Mouse (Mus musculus): ENCODE data around the gene Trim29. TPM values are rescaled to one million over a fixed set of nuclear protein-coding genes. Genes with fewer than 3 reads are reported as not detected.

Trim29 gene
- total and polyA plus RNA-seq, 3 experiments: not detected

DNA sequence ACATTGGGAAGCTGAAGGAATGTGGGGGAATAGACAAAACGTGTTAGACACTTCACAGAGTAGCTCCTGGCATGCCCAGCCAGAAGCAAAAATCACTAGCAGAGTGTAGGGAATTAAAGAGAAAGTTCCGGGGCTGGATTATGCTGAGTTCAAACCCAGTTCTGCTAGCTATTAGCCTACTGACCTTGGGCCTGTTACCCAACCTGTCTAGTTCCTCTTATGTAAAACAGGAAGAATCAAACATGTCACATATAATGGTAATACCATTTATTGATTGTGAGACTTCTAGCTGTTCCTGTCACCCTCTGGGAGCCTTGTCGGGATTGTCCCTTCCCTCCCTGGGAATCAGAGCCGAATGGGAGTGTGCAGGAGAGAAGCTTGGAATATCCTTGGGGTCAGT lies 7.7 kb upstream of the Trim29 start:
- H3K27ac ChIP-seq (ENCODE audit: control insufficient read depth, low read depth, low read length): no peak overlapping the region

DNA sequence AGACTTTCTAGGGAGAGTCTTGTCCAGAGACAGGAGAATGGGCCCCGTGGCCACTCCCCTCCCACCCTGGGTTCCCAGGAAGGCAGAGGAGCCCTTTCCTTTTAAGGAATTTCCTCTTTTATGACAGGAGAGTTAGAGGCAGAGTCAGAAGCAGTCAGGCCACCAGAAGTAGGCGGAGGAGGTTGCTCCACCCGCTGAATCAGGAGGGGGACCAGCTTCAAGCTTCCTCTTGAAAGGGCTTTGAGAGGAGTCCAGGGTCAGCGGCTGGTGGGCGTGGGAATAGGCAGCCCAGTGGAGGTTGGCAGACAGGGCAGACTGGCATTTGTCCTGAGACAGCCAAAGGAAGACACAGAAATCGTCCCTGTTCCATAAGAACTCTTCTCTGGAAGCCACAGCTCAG lies 4.8 kb upstream of the Trim29 start:
- peak; percentile 40 for DNase-seq (ENCODE audit: low read depth, low spot score)
- H3K27me3 ChIP-seq (ENCODE audit: control insufficient read depth in 1 of 2, insufficient read depth in 2 of 2, low read length in 2 of 2): no peaks in the 10 kb centered on the region; a peak in 1 of 4 replicates
- H3K4me3 ChIP-seq (ENCODE audit: control insufficient read depth in 1 of 2, insufficient read depth in 1 of 2, low read depth in 2 of 2, low read length in 2 of 2): no peak overlapping the region
- no peaks in the 10 kb centered on the region for H3K4me1 ChIP-seq (ENCODE audit: control insufficient read depth in 1 of 2, insufficient read depth in 2 of 2, low read length in 2 of 2)
- no peaks in the 10 kb centered on the region for H3K79me2 ChIP-seq (ENCODE audit: control insufficient read depth, insufficient read depth, low read length, poor library complexity)
- no peak overlapping the region for H3K27ac ChIP-seq (ENCODE audit: control insufficient read depth, low read depth, low read length)
- no peaks in the 10 kb centered on the region for H3K36me3 ChIP-seq (ENCODE audit: control insufficient read depth in 1 of 2, insufficient read depth in 2 of 2, low read length in 2 of 2)
- H3K9ac ChIP-seq (ENCODE audit: control insufficient read depth, low read depth, low read length, poor library complexity, severe bottlenecking): no peak overlapping the region
- TF ChIP-seq CTCF (IDR thresholded peaks at IDR 0.05 in 2 of 3, conservative IDR thresholded peaks at IDR 0.05 in 1 of 3; ENCODE audit: control insufficient read depth in 1 of 3, insufficient read depth in 1 of 3, low read depth in 2 of 3, low read length in 3 of 3, poor library complexity in 1 of 3, severe bottlenecking in 1 of 3) (no peak), MEF2A (IDR thresholded peaks at IDR 0.05; ENCODE audit: extremely low read depth, insufficient replicate concordance, low read depth, low read length, poor library complexity, severe bottlenecking) (no peak), ZKSCAN1 (IDR thresholded peaks at IDR 0.05; ENCODE audit: low read depth, low read length) (no peak), MXI1 (IDR thresholded peaks at IDR 0.05; ENCODE audit: low read depth, low read length) (no peak), HCFC1 (IDR thresholded peaks at IDR 0.05; ENCODE audit: low read depth, low read length) (no peak), USF2 (IDR thresholded peaks at IDR 0.05; ENCODE audit: borderline replicate concordance in 1 of 2, insufficient read depth in 1 of 2, low read depth in 1 of 2, low read length in 2 of 2) (no peak), MYB (IDR thresholded peaks at IDR 0.05; ENCODE audit: low read depth, low read length) (no peak), POLR2A (IDR thresholded peaks at IDR 0.05; ENCODE audit: control insufficient read depth in 1 of 2, insufficient read depth in 1 of 2, low read depth in 1 of 2, low read length in 2 of 2, poor library complexity in 1 of 2) (no peak), MAZ (IDR thresholded peaks at IDR 0.05; ENCODE audit: low read depth, low read length) (no peak), NRF1 (IDR thresholded peaks at IDR 0.05; ENCODE audit: insufficient read depth, low read depth, low read length, poor library complexity, severe bottlenecking) (no peak), TAL1 (IDR thresholded peaks at IDR 0.05; ENCODE audit: low read length) (no peak), RAD21 (IDR thresholded peaks at IDR 0.05; ENCODE audit: low read depth, low read length) (no peak), BHLHE40 (IDR thresholded peaks at IDR 0.05; ENCODE audit: borderline replicate concordance, low read depth, low read length) (no peak), JUND (IDR thresholded peaks at IDR 0.05; ENCODE audit: low read depth, low read length) (no peak), ZNF384 (IDR thresholded peaks at IDR 0.05; ENCODE audit: low read depth, low read length) (no peak), GABPA (IDR thresholded peaks at IDR 0.05; ENCODE audit: low read depth, low read length) (no peak), KAT2A (conservative IDR thresholded peaks at IDR 0.05; ENCODE audit: low read depth, low read length) (no peak)
- H3K9me3 ChIP-seq (replicated peaks; ENCODE audit: insufficient read depth, low read length): no peaks in the 10 kb centered on the region

More for the DNA sequence above, 7.7 kb upstream of the Trim29 start:
- no peak for TF ChIP-seq GABPA (IDR thresholded peaks at IDR 0.05; ENCODE audit: low read depth, low read length)
- TF ChIP-seq SMC3 (IDR thresholded peaks at IDR 0.05; ENCODE audit: low read depth, low read length): no peak
- no peak for TF ChIP-seq POLR2AphosphoS2 (IDR thresholded peaks at IDR 0.05; ENCODE audit: low read length)
- TF ChIP-seq MYC (IDR thresholded peaks at IDR 0.05; ENCODE audit: low read depth, low read length): no peak
- TF ChIP-seq MAFK (IDR thresholded peaks at IDR 0.05; ENCODE audit: borderline replicate concordance, low read depth, low read length): no peak
- no peak for TF ChIP-seq TAL1 (IDR thresholded peaks at IDR 0.05; ENCODE audit: low read length)
- TF ChIP-seq MAX (IDR thresholded peaks at IDR 0.05; ENCODE audit: low read length): no peak
- TF ChIP-seq BHLHE40 (IDR thresholded peaks at IDR 0.05; ENCODE audit: borderline replicate concordance, low read depth, low read length): no peak
- TF ChIP-seq CHD2 (IDR thresholded peaks at IDR 0.05; ENCODE audit: low read length): no peak
- TF ChIP-seq MYB (IDR thresholded peaks at IDR 0.05; ENCODE audit: low read depth, low read length): no peak
- Histone ChIP-seq H3K9ac (ENCODE audit: control insufficient read depth, low read depth, low read length, poor library complexity, severe bottlenecking) (no peak overlapping the region), H3K4me1 (ENCODE audit: control insufficient read depth in 1 of 2, insufficient read depth in 2 of 2, low read length in 2 of 2) (no peaks in the 10 kb centered on the region), H3K36me3 (ENCODE audit: control insufficient read depth in 1 of 2, insufficient read depth in 2 of 2, low read length in 2 of 2) (no peaks in the 10 kb centered on the region), H3K79me2 (ENCODE audit: control insufficient read depth, insufficient read depth, low read length, poor library complexity) (no peaks in the 10 kb centered on the region), H3K9me3 (replicated peaks; ENCODE audit: insufficient read depth, low read length) (no peaks in the 10 kb centered on the region), H3K4me3 (ENCODE audit: control insufficient read depth in 1 of 2, insufficient read depth in 1 of 2, low read depth in 2 of 2, low read length in 2 of 2) (no peak overlapping the region), H3K27me3 (ENCODE audit: control insufficient read depth in 1 of 2, insufficient read depth in 2 of 2, low read length in 2 of 2) (no peaks in the 10 kb centered on the region; a peak in 2 of 4 replicates)
- DNase-seq (ENCODE audit: low read depth, low spot score): no peak

All from MEL (cell line).